Mouse (Mus musculus) heart, postnatal 36 days (tissue): ENCODE data around the gene Zfp995. TPM values are rescaled to one million over a fixed set of nuclear protein-coding genes. Genes with fewer than 3 reads are reported as not detected.
"Not testable (repeated sequence)": the region's sequence is repeated elsewhere in the genome, so short reads cannot be mapped to it uniquely, and the experiment has no call there.

ENCODE experiments used
- DNase-seq, 2 experiments: peaks; one replicate each; pipeline ENCODE4 v3.0.0; 2021 to 2022
- intact Hi-C: fragments of 180-260 bp; cut with DNase I; formaldehyde crosslinking; loops from one replicate; pipeline ENCODE4 v1.15.1; 2025
- total RNA-seq, 2 experiments: library from RNA; stranded (reverse); gene quantifications; 2 replicates each; pipeline ENCODE4 v1.2.3; 2021

Zfp995 gene
- total RNA-seq = under 1 TPM; 0.68 to 0.97 TPM

- intact Hi-C loops = loop anchor here (5.0 kb wide), 1 partner anchor 53 kb away; the partner anchor contains the start of genes Zfp942 and Zfp943
- DNase-seq = peak; percentile 53 to 54
These were observed at the start of gene Zfp995 for GRCm38 (mm10) chr17:21909456-21910052. Zfp995 (minus strand) TSS chr17:21909926.

DNA sequence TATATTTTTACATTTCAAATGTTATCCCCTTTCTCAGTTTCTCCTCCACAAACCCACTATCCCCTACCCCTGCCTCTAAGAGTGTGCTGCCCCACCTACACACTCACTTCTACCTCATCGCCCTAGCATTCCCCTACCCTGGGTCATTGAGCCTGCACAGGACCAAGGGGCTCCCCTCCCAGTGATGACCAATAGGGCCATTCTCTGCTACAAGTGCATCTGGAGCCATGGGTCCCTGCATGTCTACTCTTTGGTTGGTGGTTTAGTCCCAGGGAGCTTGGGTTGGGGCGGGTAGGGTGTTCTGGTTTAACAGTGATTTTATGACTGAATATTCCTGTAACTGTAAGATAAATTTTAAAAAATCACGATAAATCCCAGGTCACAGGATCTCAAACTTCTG lies 687 bp downstream of the Zfp995 start:
- DNase-seq = peak in 1 of 2 experiments; percentile 1
- intact Hi-C loops = loop anchor here (5.0 kb wide), 1 partner anchor 53 kb away; the partner anchor contains the start of genes Zfp942 and Zfp943

DNA sequence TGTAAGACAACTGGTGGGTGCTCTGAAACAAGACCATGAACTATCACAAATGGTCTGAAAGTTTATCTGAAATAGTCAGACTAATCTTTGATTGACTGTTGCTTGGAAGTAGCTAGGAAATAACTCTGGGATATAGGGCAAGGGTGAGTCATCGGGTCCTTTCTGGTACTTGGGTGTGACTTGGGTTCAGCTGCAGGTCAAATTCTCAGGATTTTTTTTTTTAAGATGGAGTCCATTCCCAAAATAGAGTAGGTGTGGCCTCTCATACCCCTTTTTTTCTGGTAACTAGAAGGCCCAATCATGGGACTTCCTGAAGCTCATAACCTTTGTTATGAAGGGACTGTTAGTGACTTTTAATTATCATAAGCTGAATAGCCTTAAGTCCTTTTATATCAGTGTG lies 38.5 kb downstream of the Zfp995 start:
- DNase-seq = no peak
- intact Hi-C loops = no loop called here

DNA sequence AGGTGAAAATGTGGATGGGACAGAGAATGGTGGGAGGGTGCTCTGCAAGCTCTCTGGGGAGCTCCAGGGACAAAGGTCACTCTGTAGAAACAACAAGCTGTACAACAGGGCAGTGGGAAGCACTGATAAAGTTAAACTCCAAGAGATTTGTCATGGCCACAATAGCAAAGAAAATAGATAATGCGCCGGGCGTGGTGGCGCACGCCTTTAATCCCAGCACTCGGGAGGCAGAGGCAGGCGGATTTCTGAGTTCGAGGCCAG lies 63.5 kb downstream of the Zfp995 start:
- intact Hi-C loops, DNase-seq: not testable (repeated sequence)

DNA sequence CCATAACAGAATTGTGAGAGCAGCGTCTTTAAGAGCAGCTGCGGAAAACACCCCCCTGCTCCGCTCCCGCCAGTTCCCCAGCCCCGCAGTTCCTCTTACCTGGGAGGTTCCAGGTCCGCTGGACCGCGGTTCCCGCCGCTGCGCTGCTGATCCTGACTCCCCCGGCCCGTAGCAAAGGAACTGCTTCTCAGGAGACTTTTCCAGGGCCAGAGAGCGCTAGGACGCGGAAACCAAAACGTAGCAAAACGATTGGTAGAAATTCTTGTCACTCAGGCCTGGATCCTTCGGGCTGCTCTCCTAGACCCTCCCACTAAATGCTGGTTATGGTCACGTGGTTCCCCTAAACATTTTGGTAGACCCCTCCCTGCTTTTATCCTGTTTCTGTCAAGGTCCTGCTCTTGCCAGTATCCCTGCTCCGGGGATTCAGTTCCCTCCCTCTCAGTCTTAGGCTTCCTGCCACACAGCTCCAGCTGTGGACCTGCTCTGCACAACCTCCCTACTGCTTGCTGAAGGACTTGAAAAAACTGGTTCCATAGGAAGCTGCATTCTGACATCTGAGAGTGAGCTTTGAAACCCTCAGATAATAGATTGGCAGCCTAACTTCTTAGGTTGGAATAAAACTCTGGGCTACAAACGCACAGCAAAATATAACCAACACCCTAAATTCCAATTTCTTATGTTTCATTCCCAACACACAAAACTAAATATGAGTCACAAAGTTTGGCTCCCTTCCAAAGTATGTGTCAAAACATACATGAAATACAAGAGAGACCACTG lies 64.0 kb downstream of the Zfp995 start, which contains the start of gene Zfp820:
TSS of gene Zfp820 (minus strand) at position 228 of the 777 bp plus-strand sequence.
- intact Hi-C loops = no loop called here
- peak; percentile 62 for DNase-seq

- no peak for DNase-seq
- intact Hi-C loops = no loop called here
These were observed 71.2 kb downstream of the Zfp995 start for GRCm38 (mm10) chr17:21838510-21838909.

Other genes starting within 250 kb of the Zfp995 start
- gene Gm10226, start 218.1 kb downstream of the Zfp995 start, total RNA-seq = 1 to 10 TPM in 1 of 2 experiments, not detected in 1; 2.9 TPM
- 1 to 10 TPM; 2.1 TPM for gene Zfp760, start 202.2 kb downstream of the Zfp995 start, total RNA-seq
- 1 to 10 TPM; 5.7 to 7.4 TPM for gene Zfp229, start 179.1 kb downstream of the Zfp995 start, total RNA-seq
- 1 to 10 TPM; 1.0 to 1.1 TPM for gene Zfp820, start 64.2 kb downstream of the Zfp995 start, total RNA-seq
- 1 to 10 TPM; 5.7 to 5.9 TPM for gene Zfp942, start 52.5 kb upstream of the Zfp995 start, total RNA-seq
- 10 to 100 TPM; 17.4 to 21.0 TPM for gene Zfp943, start 52.6 kb upstream of the Zfp995 start, total RNA-seq